Mouse (Mus musculus) kidney, postnatal 0 days (tissue): ENCODE data around the gene Psmd14. TPM values are rescaled to one million over a fixed set of nuclear protein-coding genes. Genes with fewer than 3 reads are reported as not detected.
A peak's percentile ranks its signal among the peaks of the same experiment; 100 is the strongest.

Experiments used
- ATAC-seq: fragments of 200-750 bp; cut with Nextera tagmentation; replicated peaks from 2 replicates; pipeline ENCODE4 v1.8.0; 2017; ENCODE audit warnings: low read depth, moderate number of reproducible peaks, moderate TSS enrichment, moderate library complexity; ENCODE audit not compliant: low FRiP score
- DNase-seq: peaks from one replicate; pipeline ENCODE4 v3.0.0-alpha.2; 2016; ENCODE audit warnings: low spot score
- H3K27ac ChIP-seq: fragments of 300-500 bp; sonication (generic); 2 replicates; pipeline ENCODE4 v1.5.1; 2014; ENCODE audit warnings: mild to moderate bottlenecking
- H3K27me3 ChIP-seq: fragments of 300-500 bp; sonication (generic); 2 replicates; pipeline ENCODE4 v1.6.1; 2014; ENCODE audit warnings: low read length, mixed read lengths; ENCODE audit not compliant: insufficient read depth
- H3K36me3 ChIP-seq: fragments of 300-500 bp; sonication (generic); 2 replicates; pipeline ENCODE4 v1.6.1; 2014; ENCODE audit warnings: low read length, mixed read lengths; ENCODE audit not compliant: insufficient read depth
- H3K4me1 ChIP-seq: fragments of 300-500 bp; sonication (generic); replicated peaks from 2 replicates; pipeline ENCODE4 v1.6.1; 2014; ENCODE audit warnings: antibody characterized with exemption, low read length, mixed read lengths; ENCODE audit not compliant: insufficient read depth
- H3K4me2 ChIP-seq: fragments of 300-500 bp; sonication (generic); 2 replicates; pipeline ENCODE4 v1.6.1; 2014; ENCODE audit warnings: mild to moderate bottlenecking, low read length, moderate library complexity, mixed read lengths
- H3K4me3 ChIP-seq: fragments of 300-500 bp; sonication (generic); replicated peaks from 2 replicates; pipeline ENCODE4 v1.5.1; 2014; ENCODE audit warnings: low read depth, low read length
- H3K9ac ChIP-seq: fragments of 300-500 bp; sonication (generic); 2 replicates; pipeline ENCODE4 v1.6.1; 2014; ENCODE audit warnings: low read depth, low read length
- H3K9me3 ChIP-seq: fragments of 300-500 bp; sonication (generic); replicated peaks from 2 replicates; pipeline ENCODE4 v1.6.1; 2016; ENCODE audit warnings: low read length, inconsistent platforms, mixed read lengths
- CTCF ChIP-seq: IDR thresholded peaks from 2 replicates; pipeline ENCODE4 v1.5.1; 2016; ENCODE audit warnings: antibody characterized with exemption, low read depth, mild to moderate bottlenecking, moderate library complexity
- WGBS: fragments of 180-500 bp; shearing (Covaris S2); extraction: QIAGEN DNeasy Blood & Tissue Kit; methylation state at CpG from one replicate; pipeline ENCODE4 v1.1.7; 2014; 5-methylcytosine and 5-hydroxymethylcytosine counted together
- polyA plus RNA-seq: library from polyadenylated mRNA; unstranded; fragments of >200 nt; fragmentation: Nextera tagmentation; extraction: Ambion mirVana; gene quantifications from 2 replicates; pipeline ENCODE4 v1.2.1, GENCODE M21; 2015

The Psmd14 gene
- 165 and 169 TPM in 2 replicates for polyA plus RNA-seq

GRCm38 (mm10) chr2:61711108-61712040, at the start of gene Psmd14:
Gene Psmd14, plus strand, starts transcription at chr2:61711694.
- ATAC-seq (peak; percentile 98), DNase-seq (peak; percentile 97)
- H3K27me3 ChIP-seq = no peaks in the 10 kb centered on the region
- 8% methylated on average over 43 of the region's 52 CpGs for WGBS
- 0 out of 2 replicates have a peak, but pooled peaks cover 4% of the 10 kb centered on the region for H3K4me1 ChIP-seq
- no peaks in the 10 kb centered on the region for H3K9me3 ChIP-seq
- no peak for TF ChIP-seq CTCF
- peak within 1 kb of the TSS; percentile 90 for H3K27ac ChIP-seq
- peak within 1 kb of the TSS; percentile 77 for H3K4me2 ChIP-seq
- peak within 1 kb of the TSS; percentile 97 for H3K4me3 ChIP-seq
- peak within 1 kb of the TSS; percentile 94 for H3K9ac ChIP-seq
- no peaks in the 10 kb centered on the region for H3K36me3 ChIP-seq

GRCm38 (mm10) chr2:61662833-61663232, 48.7 kb upstream of the Psmd14 start:
- TF ChIP-seq CTCF = no peak
- Histone ChIP-seq H3K27ac (no peak overlapping the region), H3K4me2 (no peak overlapping the region), H3K9me3 (no peaks in the 10 kb centered on the region), H3K4me3 (no peak overlapping the region), H3K4me1 (no peaks in the 10 kb centered on the region), H3K9ac (no peak overlapping the region), H3K36me3 (no peaks in the 10 kb centered on the region), H3K27me3 (no peaks in the 10 kb centered on the region)
- 73% methylated on average over 10 of the region's 10 CpGs for WGBS
- ATAC-seq (no peak), DNase-seq (no peak)

DNA sequence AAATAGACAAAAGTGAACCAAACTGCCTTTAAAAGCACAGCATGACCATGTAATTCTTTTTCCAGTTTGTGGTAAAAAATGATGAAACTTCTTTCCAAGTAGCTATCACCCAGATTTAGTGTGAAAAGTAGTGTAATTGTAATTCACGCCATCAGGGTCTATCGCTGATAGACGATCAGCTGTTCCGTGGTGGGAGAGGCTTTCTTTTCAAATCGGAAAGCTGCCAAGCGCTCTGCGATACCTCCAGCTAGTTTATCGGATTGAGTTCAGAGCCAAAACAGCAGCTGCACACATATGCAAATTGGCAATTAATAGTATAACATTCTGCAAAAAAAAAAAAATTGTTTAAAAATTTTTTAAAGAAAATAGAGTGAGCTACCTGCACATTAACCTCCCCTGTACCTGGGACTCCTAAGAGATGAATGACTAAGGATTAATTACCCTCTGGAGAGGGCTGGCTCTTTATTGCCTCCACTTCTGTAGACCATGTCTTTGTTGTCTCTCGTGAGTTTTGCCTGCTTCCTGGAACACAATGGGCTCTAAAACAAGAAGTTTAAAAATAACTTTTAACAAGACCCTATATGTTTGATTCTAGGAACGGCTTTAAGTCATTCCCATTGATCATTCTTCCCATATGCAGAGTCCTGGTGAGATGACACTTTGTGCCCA, 47.8 kb upstream of the Psmd14 start:
- DNase-seq (no peak), ATAC-seq (no peak)
- H3K4me3 ChIP-seq = no peak overlapping the region
- H3K27me3 ChIP-seq = no peaks in the 10 kb centered on the region
- H3K4me2 ChIP-seq = no peak overlapping the region
- H3K27ac ChIP-seq = no peak overlapping the region
- TF ChIP-seq CTCF = no peak
- WGBS = 65% methylated on average over 10 of the region's 10 CpGs
- no peaks in the 10 kb centered on the region for H3K4me1 ChIP-seq
- H3K9me3 ChIP-seq = no peaks in the 10 kb centered on the region
- H3K9ac ChIP-seq = no peak overlapping the region
- H3K36me3 ChIP-seq = no peaks in the 10 kb centered on the region

DNA sequence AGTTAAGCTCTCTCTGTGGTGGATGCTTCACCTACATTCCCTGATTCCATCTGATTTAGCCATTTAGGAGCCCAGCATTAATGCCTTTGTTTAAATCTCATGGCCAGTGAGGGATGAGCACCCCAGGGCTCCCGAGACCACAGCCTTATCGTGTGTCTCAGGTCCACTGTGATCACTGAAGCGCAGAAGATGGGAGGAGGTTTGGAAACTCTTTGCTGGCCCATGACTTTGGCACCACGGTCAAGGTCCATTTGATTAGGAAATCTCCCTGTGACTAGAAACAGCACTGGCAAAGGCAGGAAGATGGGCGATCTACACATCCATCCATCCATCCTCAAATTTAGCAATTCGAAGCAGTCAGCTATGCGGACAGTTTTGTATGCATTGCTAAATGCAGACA, 44.1 kb upstream of the Psmd14 start:
- H3K27me3 ChIP-seq = no peaks in the 10 kb centered on the region
- DNase-seq (no peak), ATAC-seq (no peak)
- no peak overlapping the region for H3K27ac ChIP-seq
- H3K36me3 ChIP-seq = no peaks in the 10 kb centered on the region
- no peaks in the 10 kb centered on the region for H3K4me1 ChIP-seq
- TF ChIP-seq CTCF = no peak
- H3K9ac ChIP-seq = no peak overlapping the region
- no peaks in the 10 kb centered on the region for H3K9me3 ChIP-seq
- WGBS = 50% methylated on average over 7 of the region's 7 CpGs
- H3K4me2 ChIP-seq = no peak overlapping the region
- no peak overlapping the region for H3K4me3 ChIP-seq

DNA sequence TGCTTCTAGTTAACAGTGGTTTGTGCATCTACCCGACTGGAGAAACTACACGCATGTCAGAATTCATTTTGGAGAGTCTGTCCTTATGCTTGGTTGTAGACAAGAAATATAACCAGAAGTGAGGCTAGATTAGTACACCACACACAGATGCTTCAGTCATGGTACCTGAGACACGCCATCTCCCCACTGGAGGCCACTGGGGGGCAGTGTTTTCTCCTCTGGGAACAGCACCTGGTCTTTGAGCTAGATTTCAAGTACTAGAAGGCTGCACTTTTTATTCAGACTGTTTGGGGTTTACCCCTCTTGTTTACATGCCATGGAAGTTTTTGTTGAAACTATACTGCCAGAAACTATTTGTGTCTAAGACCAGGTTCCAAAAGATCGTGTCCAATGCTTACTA, 43.2 kb upstream of the Psmd14 start:
- no peak overlapping the region for H3K27ac ChIP-seq
- no peak for ATAC-seq
- H3K9me3 ChIP-seq = no peaks in the 10 kb centered on the region
- H3K36me3 ChIP-seq = no peaks in the 10 kb centered on the region
- peak; percentile 45 for DNase-seq
- no peak overlapping the region for H3K4me3 ChIP-seq
- no peak overlapping the region for H3K9ac ChIP-seq
- no peak overlapping the region for H3K4me2 ChIP-seq
- peak; percentile 73 for TF ChIP-seq CTCF
- H3K27me3 ChIP-seq = no peaks in the 10 kb centered on the region
- no peaks in the 10 kb centered on the region for H3K4me1 ChIP-seq
- WGBS = 32% methylated on average over 4 of the region's 4 CpGs

DNA sequence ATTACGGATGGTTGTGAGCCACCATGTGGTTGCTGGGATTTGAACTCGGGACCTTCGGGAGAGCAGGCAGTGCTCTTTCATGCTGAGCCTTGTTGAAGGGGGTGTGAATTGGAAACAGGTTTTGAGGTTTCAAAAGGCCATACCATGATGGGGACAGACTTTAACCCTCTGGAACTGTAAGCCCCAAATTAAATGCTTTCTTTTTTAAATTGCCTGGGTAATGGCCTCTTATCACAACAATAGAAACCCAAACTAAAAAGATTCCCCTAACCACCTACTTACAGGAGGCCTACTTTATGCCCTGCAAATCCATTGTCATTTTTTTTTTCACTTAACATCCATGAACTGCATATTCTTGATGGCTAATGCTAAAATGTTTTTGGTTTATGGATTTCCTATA, 36.9 kb upstream of the Psmd14 start:
- no peak for TF ChIP-seq CTCF
- 94% methylated on average over 3 of the region's 3 CpGs for WGBS
- H3K27ac ChIP-seq = no peak overlapping the region
- no peak overlapping the region for H3K9ac ChIP-seq
- no peak overlapping the region for H3K4me2 ChIP-seq
- no peak overlapping the region for H3K4me3 ChIP-seq
- no peaks in the 10 kb centered on the region for H3K9me3 ChIP-seq
- ATAC-seq = no peak
- H3K36me3 ChIP-seq = no peaks in the 10 kb centered on the region
- no peaks in the 10 kb centered on the region for H3K27me3 ChIP-seq
- H3K4me1 ChIP-seq = no peaks in the 10 kb centered on the region
- DNase-seq = no peak
